Mouse (Mus musculus): ENCODE results near the gene Rec114. TPM values are rescaled to one million over a fixed set of nuclear protein-coding genes. Genes with fewer than 3 reads are reported as not detected.

Rec114 gene
- polyA plus RNA-seq, 1 experiment, result 5.0 TPM

DNA sequence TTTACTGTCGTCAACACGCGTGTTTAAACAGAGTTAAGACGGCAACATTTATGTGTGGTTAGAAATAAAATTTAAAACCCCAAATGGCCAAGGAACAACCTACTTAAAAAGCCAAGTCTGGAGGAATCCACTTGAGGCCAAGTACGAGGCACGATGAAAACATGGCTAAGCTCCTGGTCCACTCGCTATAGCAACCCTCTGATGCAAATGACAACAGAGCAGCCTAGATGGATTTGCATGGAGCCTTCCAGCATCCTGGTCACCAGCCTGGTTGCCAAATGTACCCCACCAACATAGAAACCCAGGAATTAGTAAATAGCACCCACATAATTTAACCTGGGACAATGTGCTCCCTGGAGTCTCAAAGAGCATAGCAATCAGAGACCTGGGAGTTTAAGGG is 40.0 kb downstream of the Rec114 start:
- no peaks in the 10 kb centered on the region for H3K36me3 ChIP-seq (ENCODE audit: control insufficient read depth, insufficient read depth, low read length)
- H3K4me1 ChIP-seq (ENCODE audit: control insufficient read depth, insufficient read depth, insufficient read length), result no peaks in the 10 kb centered on the region
- TF ChIP-seq POLR2A (IDR thresholded peaks at IDR 0.05; ENCODE audit: low read depth, low read length) (no peak), CTCF (IDR thresholded peaks at IDR 0.05; ENCODE audit: extremely low read depth, insufficient read depth, insufficient read length, insufficient replicate concordance) (no peak)
- H3K27ac ChIP-seq (ENCODE audit: insufficient read depth, low read length), result no peak overlapping the region
- no peak overlapping the region for H3K4me3 ChIP-seq (ENCODE audit: extremely low read depth, insufficient read depth, insufficient read length)
- H3K27me3 ChIP-seq (ENCODE audit: control insufficient read depth, insufficient read depth, low read length), result no peaks in the 10 kb centered on the region
- WGBS, result 96% methylated on average over 7 of the region's 7 CpGs
- no peak for DNase-seq (ENCODE audit: low read depth in 1 of 2, low spot score in 2 of 2)

DNA sequence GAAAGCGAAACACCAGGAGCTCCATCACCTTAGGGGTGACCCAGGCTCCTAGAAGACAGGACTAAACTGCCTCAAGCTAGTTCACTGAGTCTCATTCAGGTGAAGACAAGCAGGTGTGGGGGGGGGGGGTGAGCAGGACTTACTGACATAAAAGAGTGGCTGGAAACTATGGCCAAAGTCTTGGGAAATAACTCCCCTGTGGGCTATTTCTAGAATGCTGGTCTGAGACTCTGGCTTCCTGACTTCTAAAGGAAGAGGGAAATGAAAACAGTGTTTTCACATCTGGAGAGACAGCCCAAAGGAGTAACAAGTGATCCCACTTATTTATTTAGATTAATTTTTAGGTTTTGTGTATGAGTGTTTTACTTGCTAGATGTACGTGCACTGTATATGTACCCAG is 42.0 kb downstream of the Rec114 start:
- Histone ChIP-seq H3K27ac (ENCODE audit: insufficient read depth, low read length) (no peak overlapping the region), H3K27me3 (ENCODE audit: control insufficient read depth, insufficient read depth, low read length) (no peaks in the 10 kb centered on the region), H3K4me3 (ENCODE audit: extremely low read depth, insufficient read depth, insufficient read length) (no peak overlapping the region), H3K36me3 (ENCODE audit: control insufficient read depth, insufficient read depth, low read length) (no peaks in the 10 kb centered on the region), H3K4me1 (ENCODE audit: control insufficient read depth, insufficient read depth, insufficient read length) (no peaks in the 10 kb centered on the region)
- TF ChIP-seq CTCF (IDR thresholded peaks at IDR 0.05; ENCODE audit: extremely low read depth, insufficient read depth, insufficient read length, insufficient replicate concordance), result no peak
- TF ChIP-seq POLR2A (IDR thresholded peaks at IDR 0.05; ENCODE audit: low read depth, low read length), result no peak
- WGBS, result 89% methylated on average over 2 of the region's 2 CpGs
- no peak for DNase-seq (ENCODE audit: low read depth in 1 of 2, low spot score in 2 of 2)

DNA sequence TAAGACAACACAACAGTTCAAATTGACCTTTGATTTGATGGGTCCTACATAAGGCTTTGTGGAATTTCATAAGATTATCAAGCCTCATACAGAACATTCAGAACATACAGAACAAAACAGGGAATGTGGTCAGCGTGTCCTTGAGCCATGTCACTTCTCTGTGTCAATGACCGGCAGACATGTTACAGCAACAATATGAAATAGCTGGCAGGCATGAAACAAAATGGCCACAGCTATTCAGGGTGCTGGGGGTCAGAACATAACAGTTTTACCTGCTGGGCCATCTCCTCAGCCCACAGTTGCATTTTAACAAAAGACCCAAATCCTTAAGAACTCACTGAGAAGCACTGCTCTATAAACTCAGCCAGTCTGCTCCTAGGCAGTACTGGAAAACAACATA is 45.3 kb downstream of the Rec114 start:
- WGBS, result 86% methylated on average over 2 of the region's 2 CpGs
- TF ChIP-seq POLR2A (IDR thresholded peaks at IDR 0.05; ENCODE audit: low read depth, low read length) (no peak), CTCF (IDR thresholded peaks at IDR 0.05; ENCODE audit: extremely low read depth, insufficient read depth, insufficient read length, insufficient replicate concordance) (no peak)
- Histone ChIP-seq H3K4me1 (ENCODE audit: control insufficient read depth, insufficient read depth, insufficient read length) (no peaks in the 10 kb centered on the region), H3K36me3 (ENCODE audit: control insufficient read depth, insufficient read depth, low read length) (no peaks in the 10 kb centered on the region), H3K4me3 (ENCODE audit: extremely low read depth, insufficient read depth, insufficient read length) (no peak overlapping the region), H3K27ac (ENCODE audit: insufficient read depth, low read length) (no peak overlapping the region), H3K27me3 (ENCODE audit: control insufficient read depth, insufficient read depth, low read length) (no peaks in the 10 kb centered on the region)
- DNase-seq (ENCODE audit: low read depth in 1 of 2, low spot score in 2 of 2), result no peak

DNA sequence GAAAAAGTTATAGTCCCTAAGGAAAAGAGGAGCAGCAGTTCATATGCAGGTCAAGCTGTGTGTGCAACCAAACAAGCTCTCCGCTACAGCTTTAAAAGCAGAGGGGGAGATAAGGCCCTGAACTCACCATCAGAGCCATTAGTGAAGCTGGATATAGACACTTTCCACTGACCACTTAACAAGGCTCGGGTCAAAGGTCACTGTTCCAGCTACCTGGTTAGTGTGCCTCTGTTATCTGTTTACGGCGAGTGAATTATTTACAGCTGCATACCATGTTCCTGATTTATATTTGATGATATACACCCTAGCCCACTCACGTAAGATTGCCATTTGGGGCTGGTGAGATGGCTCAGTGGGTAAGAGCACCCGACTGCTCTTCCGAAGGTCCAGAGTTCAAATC is 52.3 kb downstream of the Rec114 start:
- Histone ChIP-seq H3K4me3 (ENCODE audit: extremely low read depth, insufficient read depth, insufficient read length) (no peak overlapping the region), H3K27me3 (ENCODE audit: control insufficient read depth, insufficient read depth, low read length) (no peaks in the 10 kb centered on the region), H3K36me3 (ENCODE audit: control insufficient read depth, insufficient read depth, low read length) (no peaks in the 10 kb centered on the region), H3K27ac (ENCODE audit: insufficient read depth, low read length) (no peak overlapping the region), H3K4me1 (ENCODE audit: control insufficient read depth, insufficient read depth, insufficient read length) (no peaks in the 10 kb centered on the region)
- WGBS, result 92% methylated on average over 7 of the region's 7 CpGs
- TF ChIP-seq CTCF (IDR thresholded peaks at IDR 0.05; ENCODE audit: extremely low read depth, insufficient read depth, insufficient read length, insufficient replicate concordance) (no peak), POLR2A (IDR thresholded peaks at IDR 0.05; ENCODE audit: low read depth, low read length) (no peak)
- DNase-seq (ENCODE audit: low read depth in 1 of 2, low spot score in 2 of 2), result no peak

DNA sequence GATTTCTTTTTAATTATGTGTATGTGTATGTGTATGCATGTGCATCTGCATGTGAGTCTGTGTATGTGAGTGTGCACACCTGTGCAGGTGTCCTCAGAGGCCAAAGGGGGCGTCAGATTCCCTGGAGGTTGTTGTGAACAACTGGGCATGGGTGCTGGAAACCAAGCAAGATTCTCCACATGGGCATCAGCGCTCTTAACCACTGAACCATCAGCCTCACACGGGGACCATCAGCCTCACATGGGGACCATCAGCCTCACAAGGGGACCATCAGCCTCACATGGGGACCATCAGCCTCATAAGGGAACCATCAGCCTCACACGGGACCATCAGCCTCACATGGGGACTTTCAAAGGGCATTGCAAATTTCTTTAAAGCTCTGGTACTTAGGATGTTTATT is 53.1 kb downstream of the Rec114 start:
- no peak overlapping the region for H3K4me3 ChIP-seq (ENCODE audit: extremely low read depth, insufficient read depth, insufficient read length)
- no peaks in the 10 kb centered on the region for H3K36me3 ChIP-seq (ENCODE audit: control insufficient read depth, insufficient read depth, low read length)
- DNase-seq (ENCODE audit: low read depth in 1 of 2, low spot score in 2 of 2), result no peak
- no peaks in the 10 kb centered on the region for H3K4me1 ChIP-seq (ENCODE audit: control insufficient read depth, insufficient read depth, insufficient read length)
- TF ChIP-seq POLR2A (IDR thresholded peaks at IDR 0.05; ENCODE audit: low read depth, low read length) (no peak), CTCF (IDR thresholded peaks at IDR 0.05; ENCODE audit: extremely low read depth, insufficient read depth, insufficient read length, insufficient replicate concordance) (no peak)
- no peaks in the 10 kb centered on the region for H3K27me3 ChIP-seq (ENCODE audit: control insufficient read depth, insufficient read depth, low read length)
- H3K27ac ChIP-seq (ENCODE audit: insufficient read depth, low read length), result no peak overlapping the region
- 84% methylated on average over 4 of the region's 4 CpGs for WGBS

DNA sequence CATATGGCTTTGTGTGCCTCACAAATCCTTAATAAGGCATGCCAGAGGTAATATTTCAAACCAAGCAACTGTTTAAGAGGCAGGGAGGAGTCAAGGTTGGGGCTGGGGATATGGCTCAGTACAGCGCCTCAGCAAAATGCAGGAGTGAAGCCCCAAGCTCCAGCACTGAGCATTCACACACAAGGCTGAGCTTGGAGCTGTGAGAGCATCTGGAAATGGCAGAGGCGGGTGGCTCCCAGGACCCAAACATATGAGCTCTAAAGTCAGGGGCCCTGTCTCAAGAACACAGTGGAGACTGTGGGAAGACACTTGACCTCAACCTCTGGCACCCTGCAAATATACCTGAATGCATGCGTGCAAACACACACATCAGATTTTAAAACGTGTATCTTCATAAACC is 55.7 kb downstream of the Rec114 start:
- TF ChIP-seq CTCF (IDR thresholded peaks at IDR 0.05; ENCODE audit: extremely low read depth, insufficient read depth, insufficient read length, insufficient replicate concordance) (no peak), POLR2A (IDR thresholded peaks at IDR 0.05; ENCODE audit: low read depth, low read length) (no peak)
- Histone ChIP-seq H3K4me1 (ENCODE audit: control insufficient read depth, insufficient read depth, insufficient read length) (no peaks in the 10 kb centered on the region), H3K36me3 (ENCODE audit: control insufficient read depth, insufficient read depth, low read length) (no peaks in the 10 kb centered on the region), H3K27ac (ENCODE audit: insufficient read depth, low read length) (no peak overlapping the region), H3K4me3 (ENCODE audit: extremely low read depth, insufficient read depth, insufficient read length) (no peak overlapping the region), H3K27me3 (ENCODE audit: control insufficient read depth, insufficient read depth, low read length) (no peaks in the 10 kb centered on the region)
- no peak for DNase-seq (ENCODE audit: low read depth in 1 of 2, low spot score in 2 of 2)
- 86% methylated on average over 4 of the region's 4 CpGs for WGBS

DNA sequence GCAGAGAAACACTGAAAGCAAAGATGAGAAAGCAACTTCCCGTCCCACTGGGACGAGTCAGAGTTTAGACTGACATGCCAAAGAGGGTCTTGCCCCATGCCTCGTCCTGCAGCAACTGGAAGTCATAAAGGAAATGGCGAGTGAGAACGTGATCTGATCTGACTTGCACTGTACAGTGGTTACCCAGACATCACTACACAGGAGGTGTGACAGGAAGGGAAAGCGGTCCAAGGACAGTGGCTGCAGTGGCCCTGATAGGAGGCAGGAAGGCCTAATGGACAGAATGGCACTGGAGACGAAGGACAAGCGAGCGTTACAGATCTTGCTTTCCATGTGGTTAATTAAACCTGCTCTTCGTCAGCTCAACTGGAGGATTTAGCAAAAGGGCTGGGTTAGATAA is 58.5 kb downstream of the Rec114 start:
- no peak for DNase-seq (ENCODE audit: low read depth in 1 of 2, low spot score in 2 of 2)
- H3K4me1 ChIP-seq (ENCODE audit: control insufficient read depth, insufficient read depth, insufficient read length), result no peaks in the 10 kb centered on the region
- TF ChIP-seq CTCF (IDR thresholded peaks at IDR 0.05; ENCODE audit: extremely low read depth, insufficient read depth, insufficient read length, insufficient replicate concordance), result no peak
- no peak for TF ChIP-seq POLR2A (IDR thresholded peaks at IDR 0.05; ENCODE audit: low read depth, low read length)
- no peaks in the 10 kb centered on the region for H3K27me3 ChIP-seq (ENCODE audit: control insufficient read depth, insufficient read depth, low read length)
- WGBS, result 58% methylated on average over 10 of the region's 10 CpGs
- no peaks in the 10 kb centered on the region for H3K36me3 ChIP-seq (ENCODE audit: control insufficient read depth, insufficient read depth, low read length)
- no peak overlapping the region for H3K27ac ChIP-seq (ENCODE audit: insufficient read depth, low read length)
- H3K4me3 ChIP-seq (ENCODE audit: extremely low read depth, insufficient read depth, insufficient read length), result no peak overlapping the region
